Mouse (Mus musculus): ENCODE results near the gene Slc6a11. TPM values are rescaled to one million over a fixed set of nuclear protein-coding genes. Genes with fewer than 3 reads are reported as not detected.

The Slc6a11 gene
- polyA plus RNA-seq, 1 experiment from 2014 or later = 0.72 TPM

GRCm38 (mm10) chr6:114254927-114255326 is 123.9 kb downstream of the Slc6a11 start:
- no peaks in the 10 kb centered on the region for H3K9me3 ChIP-seq
- WGBS = 84% methylated on average over 14 of the region's 14 CpGs
- peaks cover 19% of the 10 kb centered on the region for H3K4me1 ChIP-seq
- H3K36me3 ChIP-seq (replicated peaks) = no peaks in the 10 kb centered on the region
- H3K27me3 ChIP-seq (ENCODE audit: poor library complexity, severe bottlenecking) = peaks cover 8% of the 10 kb centered on the region; the same call in 1 of the 2 replicates
- no peak for DNase-seq (ENCODE audit: extremely low spot score, low spot score)
- H3K27ac ChIP-seq = no peak overlapping the region
- H3K4me3 ChIP-seq = no peak overlapping the region

GRCm38 (mm10) chr6:114257762-114258361 is 126.8 kb downstream of the Slc6a11 start:
- H3K4me3 ChIP-seq = no peak overlapping the region
- H3K4me1 ChIP-seq = peaks cover 18% of the 10 kb centered on the region
- DNase-seq (ENCODE audit: extremely low spot score, low spot score) = no peak
- WGBS = 87% methylated on average over 1 of the region's 1 CpGs
- H3K27ac ChIP-seq = no peak overlapping the region
- H3K36me3 ChIP-seq (replicated peaks) = no peaks in the 10 kb centered on the region
- no peaks in the 10 kb centered on the region for H3K9me3 ChIP-seq
- peaks cover 4% of the 10 kb centered on the region; the same call in 1 of the 2 replicates for H3K27me3 ChIP-seq (ENCODE audit: poor library complexity, severe bottlenecking)

GRCm38 (mm10) chr6:114258661-114259193 is 127.7 kb downstream of the Slc6a11 start:
- no peak for DNase-seq (ENCODE audit: extremely low spot score, low spot score)
- WGBS = 57% methylated on average over 3 of the region's 3 CpGs

GRCm38 (mm10) chr6:114261609-114262008 is 130.6 kb downstream of the Slc6a11 start:
- no peak overlapping the region for H3K4me3 ChIP-seq
- H3K36me3 ChIP-seq (replicated peaks) = no peaks in the 10 kb centered on the region
- peak overlapping the region; percentile 41 for H3K27ac ChIP-seq
- DNase-seq (ENCODE audit: extremely low spot score, low spot score) = no peak
- H3K9me3 ChIP-seq = no peaks in the 10 kb centered on the region
- 68% methylated on average over 6 of the region's 6 CpGs for WGBS
- peaks cover 34% of the 10 kb centered on the region for H3K4me1 ChIP-seq
- H3K27me3 ChIP-seq (ENCODE audit: poor library complexity, severe bottlenecking) = peaks cover 8% of the 10 kb centered on the region; the same call in 1 of the 2 replicates

More at GRCm38 (mm10) chr6:114258661-114259193, 127.7 kb downstream of the Slc6a11 start:
- Histone ChIP-seq H3K27me3 (ENCODE audit: poor library complexity, severe bottlenecking) (peaks cover 4% of the 10 kb centered on the region; the same call in 1 of the 2 replicates), H3K36me3 (replicated peaks) (no peaks in the 10 kb centered on the region), H3K4me1 (peaks cover 18% of the 10 kb centered on the region), H3K27ac (no peak overlapping the region), H3K9me3 (no peaks in the 10 kb centered on the region), H3K4me3 (no peak overlapping the region)

GRCm38 (mm10) chr6:114264010-114264409 is 133.0 kb downstream of the Slc6a11 start:
- Histone ChIP-seq H3K4me1 (peaks cover 36% of the 10 kb centered on the region), H3K27ac (no peak overlapping the region), H3K36me3 (replicated peaks) (no peaks in the 10 kb centered on the region), H3K27me3 (ENCODE audit: poor library complexity, severe bottlenecking) (peaks cover 10% of the 10 kb centered on the region; the same call in 1 of the 2 replicates), H3K9me3 (no peaks in the 10 kb centered on the region), H3K4me3 (no peak overlapping the region)
- WGBS = 71% methylated on average over 3 of the region's 3 CpGs
- DNase-seq (ENCODE audit: extremely low spot score, low spot score) = no peak

GRCm38 (mm10) chr6:114264426-114264825 is 133.4 kb downstream of the Slc6a11 start:
- no peak overlapping the region for H3K27ac ChIP-seq
- no peak overlapping the region for H3K4me3 ChIP-seq
- WGBS = 75% methylated on average over 5 of the region's 5 CpGs

GRCm38 (mm10) chr6:114266273-114266672 is 135.2 kb downstream of the Slc6a11 start:
- no peak overlapping the region for H3K27ac ChIP-seq
- H3K4me1 ChIP-seq = peaks cover 37% of the 10 kb centered on the region
- no peak overlapping the region for H3K4me3 ChIP-seq
- H3K36me3 ChIP-seq (replicated peaks) = no peaks in the 10 kb centered on the region
- no peaks in the 10 kb centered on the region for H3K9me3 ChIP-seq
- peaks cover 17% of the 10 kb centered on the region; the same call in 1 of the 2 replicates for H3K27me3 ChIP-seq (ENCODE audit: poor library complexity, severe bottlenecking)
- DNase-seq (ENCODE audit: extremely low spot score, low spot score) = no peak

More at GRCm38 (mm10) chr6:114264426-114264825, 133.4 kb downstream of the Slc6a11 start:
- H3K9me3 ChIP-seq = no peaks in the 10 kb centered on the region
- H3K36me3 ChIP-seq (replicated peaks) = no peaks in the 10 kb centered on the region
- peaks cover 37% of the 10 kb centered on the region for H3K4me1 ChIP-seq
- H3K27me3 ChIP-seq (ENCODE audit: poor library complexity, severe bottlenecking) = peaks cover 12% of the 10 kb centered on the region; the same call in 1 of the 2 replicates
- no peak for DNase-seq (ENCODE audit: extremely low spot score, low spot score)

GRCm38 (mm10) chr6:114267979-114268378 is 136.9 kb downstream of the Slc6a11 start:
- Histone ChIP-seq H3K27ac (no peak overlapping the region), H3K36me3 (replicated peaks) (no peaks in the 10 kb centered on the region), H3K4me3 (no peak overlapping the region), H3K27me3 (ENCODE audit: poor library complexity, severe bottlenecking) (peaks cover 24% of the 10 kb centered on the region; the same call in 1 of the 2 replicates), H3K9me3 (no peaks in the 10 kb centered on the region), H3K4me1 (peaks cover 33% of the 10 kb centered on the region)
- 25% methylated on average over 4 of the region's 4 CpGs for WGBS
- no peak for DNase-seq (ENCODE audit: extremely low spot score, low spot score)

- H3K9me3 ChIP-seq = no peaks in the 10 kb centered on the region
- no peak for DNase-seq (ENCODE audit: extremely low spot score, low spot score)
These were observed 138.5 kb downstream of the Slc6a11 start for GRCm38 (mm10) chr6:114269589-114269988.

GRCm38 (mm10) chr6:114270799-114271198 is 139.8 kb downstream of the Slc6a11 start:
- Histone ChIP-seq H3K36me3 (replicated peaks) (no peaks in the 10 kb centered on the region), H3K9me3 (no peaks in the 10 kb centered on the region), H3K4me1 (peaks cover 40% of the 10 kb centered on the region), H3K27me3 (ENCODE audit: poor library complexity, severe bottlenecking) (peaks cover 44% of the 10 kb centered on the region), H3K4me3 (no peak overlapping the region), H3K27ac (no peak overlapping the region)
- DNase-seq (ENCODE audit: extremely low spot score, low spot score) = no peak
- 76% methylated on average over 5 of the region's 5 CpGs for WGBS

More at GRCm38 (mm10) chr6:114269589-114269988, 138.5 kb downstream of the Slc6a11 start:
- H3K4me1 ChIP-seq = peaks cover 37% of the 10 kb centered on the region
- H3K36me3 ChIP-seq (replicated peaks) = no peaks in the 10 kb centered on the region
- WGBS = 89% methylated on average over 2 of the region's 2 CpGs
- H3K4me3 ChIP-seq = no peak overlapping the region
- no peak overlapping the region for H3K27ac ChIP-seq
- H3K27me3 ChIP-seq (ENCODE audit: poor library complexity, severe bottlenecking) = peaks cover 40% of the 10 kb centered on the region

- H3K4me1 ChIP-seq = peaks cover 38% of the 10 kb centered on the region
These were observed 141.2 kb downstream of the Slc6a11 start for GRCm38 (mm10) chr6:114272279-114272678.

GRCm38 (mm10) chr6:114273997-114274728 is 143.1 kb downstream of the Slc6a11 start:
- H3K9me3 ChIP-seq = no peaks in the 10 kb centered on the region
- H3K27me3 ChIP-seq (ENCODE audit: poor library complexity, severe bottlenecking) = peaks cover 41% of the 10 kb centered on the region
- no peak overlapping the region for H3K27ac ChIP-seq
- H3K4me3 ChIP-seq = no peak overlapping the region
- H3K4me1 ChIP-seq = peaks cover 21% of the 10 kb centered on the region
- no peak for DNase-seq (ENCODE audit: extremely low spot score, low spot score)
- no peaks in the 10 kb centered on the region for H3K36me3 ChIP-seq (replicated peaks)
- WGBS = 73% methylated on average over 14 of the region's 14 CpGs

More at GRCm38 (mm10) chr6:114272279-114272678, 141.2 kb downstream of the Slc6a11 start:
- 0 out of 2 replicates have a peak overlapping the region, but pooled peaks have one; percentile 25 for H3K27ac ChIP-seq
- no peaks in the 10 kb centered on the region for H3K9me3 ChIP-seq
- 89% methylated on average over 15 of the region's 15 CpGs for WGBS
- DNase-seq (ENCODE audit: extremely low spot score, low spot score) = no peak
- no peak overlapping the region for H3K4me3 ChIP-seq
- H3K36me3 ChIP-seq (replicated peaks) = no peaks in the 10 kb centered on the region
- peaks cover 44% of the 10 kb centered on the region for H3K27me3 ChIP-seq (ENCODE audit: poor library complexity, severe bottlenecking)

- no peaks in the 10 kb centered on the region for H3K9me3 ChIP-seq
- 60% methylated on average over 8 of the region's 8 CpGs for WGBS
- DNase-seq (ENCODE audit: extremely low spot score, low spot score) = no peak
- H3K4me3 ChIP-seq = no peak overlapping the region
- H3K36me3 ChIP-seq (replicated peaks) = no peaks in the 10 kb centered on the region
- H3K27me3 ChIP-seq (ENCODE audit: poor library complexity, severe bottlenecking) = peaks cover 45% of the 10 kb centered on the region
- no peak overlapping the region for H3K27ac ChIP-seq
- peaks cover 21% of the 10 kb centered on the region for H3K4me1 ChIP-seq
These were observed 144.8 kb downstream of the Slc6a11 start for GRCm38 (mm10) chr6:114275800-114276199.
